Mouse (Mus musculus): ENCODE measurements around the gene Gm20873.
"Not testable (repeated sequence)": the region's sequence is repeated elsewhere in the genome, so short reads cannot be mapped to it uniquely, and the experiment has no call there.

The Gm20873 gene

GRCm38 (mm10) chrY:6266798-6267197, at the start of gene Gm20873:
TSS of gene Gm20873 (plus strand) at chrY:6267098.
- not testable (repeated sequence) for DNase-seq (ENCODE audit: low read depth, low spot score)

DNA sequence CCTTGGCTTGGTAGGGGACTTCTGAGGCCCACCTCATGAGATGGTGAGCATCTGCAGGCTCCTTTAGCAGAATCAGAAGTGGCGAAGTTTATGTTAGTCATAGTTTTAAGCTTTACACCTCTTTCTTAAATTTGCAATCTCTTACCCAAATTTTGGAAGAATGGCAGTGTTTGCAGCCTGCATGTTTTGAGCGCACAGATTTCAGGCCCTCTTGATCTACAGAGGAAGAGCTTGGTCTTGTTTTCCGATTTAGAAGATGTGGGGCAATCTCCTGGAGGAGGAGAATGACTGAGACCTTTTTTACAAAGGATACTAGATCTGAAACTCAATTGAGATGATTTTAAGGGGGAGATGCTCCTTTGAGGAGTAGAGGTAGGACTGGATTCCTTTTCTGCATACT, 29.0 kb upstream of the Gm20873 start, which contains the start of gene Gm21746:
Gm21746 (minus strand) TSS at position 101 of the 400 bp plus-strand sequence.
- not testable (repeated sequence) for DNase-seq (ENCODE audit: low read depth, low spot score)
